Mouse (Mus musculus): ENCODE results near the gene Dusp11. TPM values are rescaled to one million over a fixed set of nuclear protein-coding genes. Genes with fewer than 3 reads are reported as not detected.
A peak's percentile ranks its signal among the peaks of the same experiment; 100 is the strongest.
"Not testable (repeated sequence)": the region's sequence is repeated elsewhere in the genome, so short reads cannot be mapped to it uniquely, and the experiment has no call there.

Dusp11 gene
- polyA plus RNA-seq, 1 experiment from 2014 or later, result 36.9 TPM

DNA sequence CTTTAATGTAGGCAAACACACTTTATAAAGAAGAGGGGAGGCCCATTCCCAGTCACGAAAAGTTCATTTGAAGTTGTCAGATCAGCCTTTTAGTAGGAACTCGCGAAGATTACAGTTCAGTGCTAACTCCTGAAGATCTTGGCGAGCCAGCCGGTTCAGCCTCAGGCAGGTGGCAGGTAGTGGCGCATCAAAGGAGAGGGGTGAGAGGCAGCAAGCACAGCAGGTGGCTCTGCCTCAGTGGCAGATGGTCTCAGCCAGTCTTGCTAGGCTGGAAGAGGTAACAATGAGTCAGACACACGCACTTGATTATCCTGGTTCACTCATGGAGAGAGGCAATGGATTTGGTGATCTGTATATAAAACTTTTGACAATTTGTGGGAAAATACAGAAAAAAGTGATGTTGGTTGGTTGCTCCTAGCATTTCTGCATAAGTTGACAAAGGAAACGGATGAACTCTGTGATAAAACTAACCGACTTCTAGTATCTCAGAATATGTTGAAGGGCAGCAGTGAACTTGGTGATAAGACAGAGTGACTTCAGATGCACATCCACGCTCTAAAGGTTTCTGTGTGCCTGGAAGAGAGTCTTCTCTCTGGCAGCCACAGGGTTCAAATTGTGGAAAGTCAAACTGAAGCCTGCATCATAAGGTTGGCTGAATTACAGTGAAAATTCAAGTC lies 13.6 kb upstream of the Dusp11 start:
- WGBS, result 49% methylated on average over 10 of the region's 10 CpGs
- Histone ChIP-seq H3K4me2 (no peak overlapping the region), H3K27me3 (no peaks in the 10 kb centered on the region), H3K36me3 (no peaks in the 10 kb centered on the region), H3K9ac (no peak overlapping the region), H3K4me3 (no peak overlapping the region), H3K9me3 (replicated peaks) (no peaks in the 10 kb centered on the region; the same call in 1 of the 2 replicates), H3K27ac (no peak overlapping the region), H3K4me1 (replicated peaks) (peaks cover 18% of the 10 kb centered on the region)
- ATAC-seq (replicated peaks; ENCODE audit: insufficient number of reproducible peaks, insufficient read depth, low FRiP score, low read depth), result no peak

DNA sequence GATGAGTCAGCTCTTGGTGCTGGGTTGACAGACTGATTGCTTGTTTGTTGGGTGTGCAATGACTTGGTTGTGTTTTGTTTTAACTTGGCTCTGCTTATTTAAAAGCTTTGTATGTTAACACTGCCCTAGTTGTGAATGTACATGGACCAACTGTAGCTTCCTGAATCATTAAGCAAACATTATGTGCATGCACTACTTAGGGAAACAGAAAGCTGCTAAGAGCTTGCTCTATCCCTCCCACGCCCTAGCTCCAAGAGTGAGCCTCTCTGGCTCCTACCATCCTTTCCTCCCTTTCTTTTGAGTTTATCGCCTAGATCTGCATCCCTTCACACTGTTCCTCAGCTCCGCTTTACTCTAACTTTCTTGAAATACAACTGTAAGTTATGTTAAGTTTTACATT lies 11.9 kb upstream of the Dusp11 start:
- no peak overlapping the region for H3K4me3 ChIP-seq
- no peaks in the 10 kb centered on the region for H3K27me3 ChIP-seq
- H3K4me1 ChIP-seq (replicated peaks), result peaks cover 21% of the 10 kb centered on the region
- no peaks in the 10 kb centered on the region for H3K36me3 ChIP-seq
- H3K9me3 ChIP-seq (replicated peaks), result no peaks in the 10 kb centered on the region
- no peak overlapping the region for H3K9ac ChIP-seq
- WGBS, result 68% methylated on average over 3 of the region's 3 CpGs
- no peak overlapping the region for H3K27ac ChIP-seq
- no peak overlapping the region for H3K4me2 ChIP-seq
- no peak for ATAC-seq (replicated peaks; ENCODE audit: insufficient number of reproducible peaks, insufficient read depth, low FRiP score, low read depth)

GRCm38 (mm10) chr6:85972699-85973098 lies 11.2 kb upstream of the Dusp11 start:
- H3K9me3 ChIP-seq (replicated peaks), result no peaks in the 10 kb centered on the region

GRCm38 (mm10) chr6:85969889-85970288 lies 8.4 kb upstream of the Dusp11 start:
- Histone ChIP-seq H3K4me1 (replicated peaks) (peaks cover 29% of the 10 kb centered on the region), H3K9me3 (replicated peaks) (no peaks in the 10 kb centered on the region), H3K4me2 (no peak overlapping the region), H3K36me3 (no peaks in the 10 kb centered on the region), H3K9ac (no peak overlapping the region), H3K27ac (no peak overlapping the region), H3K27me3 (no peaks in the 10 kb centered on the region), H3K4me3 (no peak overlapping the region)
- ATAC-seq (replicated peaks; ENCODE audit: insufficient number of reproducible peaks, insufficient read depth, low FRiP score, low read depth), result 0 out of 2 replicates have a peak, but pooled peaks have one; percentile 13
- 25% methylated on average over 2 of the region's 2 CpGs for WGBS

More at GRCm38 (mm10) chr6:85972699-85973098, 11.2 kb upstream of the Dusp11 start:
- no peak overlapping the region for H3K4me3 ChIP-seq
- 32% methylated on average over 3 of the region's 3 CpGs for WGBS
- H3K4me1 ChIP-seq (replicated peaks), result peaks cover 21% of the 10 kb centered on the region
- no peak overlapping the region for H3K4me2 ChIP-seq
- H3K27me3 ChIP-seq, result no peaks in the 10 kb centered on the region
- no peak overlapping the region for H3K9ac ChIP-seq
- ATAC-seq (replicated peaks; ENCODE audit: insufficient number of reproducible peaks, insufficient read depth, low FRiP score, low read depth), result no peak
- no peaks in the 10 kb centered on the region for H3K36me3 ChIP-seq
- H3K27ac ChIP-seq, result peak overlapping the region; percentile 66

GRCm38 (mm10) chr6:85966686-85967085 lies 5.2 kb upstream of the Dusp11 start:
- Histone ChIP-seq H3K4me1 (replicated peaks) (peaks cover 16% of the 10 kb centered on the region), H3K9ac (no peak overlapping the region), H3K4me2 (no peak overlapping the region), H3K27ac (no peak overlapping the region), H3K36me3 (no peaks in the 10 kb centered on the region), H3K27me3 (no peaks in the 10 kb centered on the region), H3K9me3 (replicated peaks) (no peaks in the 10 kb centered on the region), H3K4me3 (no peak overlapping the region)
- 77% methylated on average over 4 of the region's 4 CpGs for WGBS
- no peak for ATAC-seq (replicated peaks; ENCODE audit: insufficient number of reproducible peaks, insufficient read depth, low FRiP score, low read depth)

- not testable (repeated sequence) for H3K27me3 ChIP-seq; ATAC-seq (replicated peaks; ENCODE audit: insufficient number of reproducible peaks, insufficient read depth, low FRiP score, low read depth)
Measured at GRCm38 (mm10) chr6:85966081-85966480, 4.6 kb upstream of the Dusp11 start.

DNA sequence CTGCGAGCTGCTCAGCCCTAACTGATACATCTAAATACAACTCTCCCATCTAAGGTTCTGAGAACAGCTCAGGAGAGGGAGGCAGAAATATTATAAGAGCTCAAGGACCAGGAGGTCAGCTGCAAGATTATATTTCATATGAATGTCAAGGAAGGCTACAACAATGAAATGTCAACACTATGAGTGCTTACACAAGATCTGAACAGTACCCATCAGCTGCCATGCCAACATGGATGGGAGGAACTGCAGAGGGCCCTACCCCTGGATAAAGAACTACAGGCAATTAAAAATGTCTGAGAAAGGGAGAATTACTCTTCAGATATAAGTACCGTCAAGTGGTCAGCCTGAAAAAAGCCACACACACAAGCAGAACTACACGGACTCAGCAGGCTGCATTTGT lies 3.9 kb downstream of the Dusp11 start:
- H3K36me3 ChIP-seq, result peaks cover 51% of the 10 kb centered on the region

More at GRCm38 (mm10) chr6:85966081-85966480, 4.6 kb upstream of the Dusp11 start:
- not testable (repeated sequence) for H3K4me2 ChIP-seq; H3K36me3 ChIP-seq; H3K4me3 ChIP-seq; H3K27ac ChIP-seq; H3K9me3 ChIP-seq (replicated peaks); H3K9ac ChIP-seq
- WGBS, result 41% methylated on average over 6 of the region's 6 CpGs
- H3K4me1 ChIP-seq (replicated peaks), result peaks cover 16% of the 10 kb centered on the region

DNA sequence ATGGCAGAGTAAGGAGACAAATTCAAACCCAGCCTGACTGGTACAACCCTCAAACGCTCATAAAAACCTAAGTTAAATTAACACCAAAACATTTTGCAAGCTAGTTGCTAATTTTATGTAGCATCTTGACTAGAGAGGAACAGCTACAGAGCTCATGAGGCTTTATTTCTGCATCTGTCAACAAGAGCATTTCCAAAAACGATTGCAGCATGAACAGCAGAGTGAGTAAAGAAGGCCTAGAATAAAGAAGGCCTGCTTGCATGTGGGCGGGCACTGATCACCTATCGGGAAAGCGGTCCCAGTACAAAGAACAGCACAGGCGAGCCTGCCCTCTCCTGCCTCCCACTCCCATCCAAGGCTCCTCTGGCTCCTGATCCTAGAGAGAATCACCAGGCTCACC lies 12.9 kb downstream of the Dusp11 start:
- Histone ChIP-seq H3K36me3 (peaks cover 94% of the 10 kb centered on the region), H3K27me3 (no peaks in the 10 kb centered on the region), H3K4me1 (replicated peaks) (no peaks in the 10 kb centered on the region), H3K9ac (no peak overlapping the region), H3K9me3 (replicated peaks) (no peaks in the 10 kb centered on the region), H3K4me2 (no peak overlapping the region), H3K4me3 (no peak overlapping the region), H3K27ac (no peak overlapping the region)
- 87% methylated on average over 6 of the region's 6 CpGs for WGBS
- no peak for ATAC-seq (replicated peaks; ENCODE audit: insufficient number of reproducible peaks, insufficient read depth, low FRiP score, low read depth)

More for the DNA sequence above, 3.9 kb downstream of the Dusp11 start:
- H3K9me3 ChIP-seq (replicated peaks), result no peaks in the 10 kb centered on the region
- no peak overlapping the region for H3K9ac ChIP-seq
- ATAC-seq (replicated peaks; ENCODE audit: insufficient number of reproducible peaks, insufficient read depth, low FRiP score, low read depth), result no peak
- H3K27ac ChIP-seq, result no peak overlapping the region
- no peak overlapping the region for H3K4me2 ChIP-seq
- H3K4me3 ChIP-seq, result no peak overlapping the region
- H3K4me1 ChIP-seq (replicated peaks), result peaks cover 10% of the 10 kb centered on the region
- H3K27me3 ChIP-seq, result no peaks in the 10 kb centered on the region
- 81% methylated on average over 3 of the region's 3 CpGs for WGBS

DNA sequence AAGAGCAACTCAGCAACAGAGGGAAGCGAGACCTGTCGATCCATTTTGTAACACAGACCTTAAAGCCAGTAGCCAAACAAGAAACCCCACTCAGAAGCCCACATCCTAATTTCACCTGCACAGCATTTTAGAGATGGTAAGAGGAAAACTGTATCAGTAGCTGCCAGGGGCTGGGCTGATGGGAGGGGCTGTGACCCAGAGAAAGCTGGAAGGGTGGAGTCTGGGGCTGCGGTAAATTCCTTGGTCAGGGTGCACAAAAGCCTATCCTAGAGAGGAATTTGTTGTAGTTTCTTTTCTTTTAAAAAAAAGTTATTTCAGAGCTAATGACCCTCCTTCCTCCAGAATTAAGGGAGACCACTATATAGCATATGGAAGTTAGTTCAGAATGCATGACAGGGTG lies 19.0 kb downstream of the Dusp11 start:
- Histone ChIP-seq H3K4me3 (no peak overlapping the region), H3K9me3 (replicated peaks) (no peaks in the 10 kb centered on the region), H3K27me3 (no peaks in the 10 kb centered on the region), H3K4me1 (replicated peaks) (peaks cover 2% of the 10 kb centered on the region), H3K36me3 (peaks cover 51% of the 10 kb centered on the region), H3K9ac (no peak overlapping the region), H3K4me2 (no peak overlapping the region), H3K27ac (no peak overlapping the region)
- no peak for ATAC-seq (replicated peaks; ENCODE audit: insufficient number of reproducible peaks, insufficient read depth, low FRiP score, low read depth)
- 95% methylated on average over 3 of the region's 3 CpGs for WGBS

- no peak overlapping the region for H3K9ac ChIP-seq
- no peak overlapping the region for H3K4me2 ChIP-seq
- ATAC-seq (replicated peaks; ENCODE audit: insufficient number of reproducible peaks, insufficient read depth, low FRiP score, low read depth), result no peak
- peaks cover 13% of the 10 kb centered on the region for H3K36me3 ChIP-seq
- H3K9me3 ChIP-seq (replicated peaks), result no peaks in the 10 kb centered on the region
- H3K4me3 ChIP-seq, result no peak overlapping the region
- 59% methylated on average over 10 of the region's 10 CpGs for WGBS
- H3K4me1 ChIP-seq (replicated peaks), result peaks cover 12% of the 10 kb centered on the region
- no peaks in the 10 kb centered on the region for H3K27me3 ChIP-seq
- no peak overlapping the region for H3K27ac ChIP-seq
Measured at GRCm38 (mm10) chr6:85938701-85939100, 22.8 kb downstream of the Dusp11 start.

DNA sequence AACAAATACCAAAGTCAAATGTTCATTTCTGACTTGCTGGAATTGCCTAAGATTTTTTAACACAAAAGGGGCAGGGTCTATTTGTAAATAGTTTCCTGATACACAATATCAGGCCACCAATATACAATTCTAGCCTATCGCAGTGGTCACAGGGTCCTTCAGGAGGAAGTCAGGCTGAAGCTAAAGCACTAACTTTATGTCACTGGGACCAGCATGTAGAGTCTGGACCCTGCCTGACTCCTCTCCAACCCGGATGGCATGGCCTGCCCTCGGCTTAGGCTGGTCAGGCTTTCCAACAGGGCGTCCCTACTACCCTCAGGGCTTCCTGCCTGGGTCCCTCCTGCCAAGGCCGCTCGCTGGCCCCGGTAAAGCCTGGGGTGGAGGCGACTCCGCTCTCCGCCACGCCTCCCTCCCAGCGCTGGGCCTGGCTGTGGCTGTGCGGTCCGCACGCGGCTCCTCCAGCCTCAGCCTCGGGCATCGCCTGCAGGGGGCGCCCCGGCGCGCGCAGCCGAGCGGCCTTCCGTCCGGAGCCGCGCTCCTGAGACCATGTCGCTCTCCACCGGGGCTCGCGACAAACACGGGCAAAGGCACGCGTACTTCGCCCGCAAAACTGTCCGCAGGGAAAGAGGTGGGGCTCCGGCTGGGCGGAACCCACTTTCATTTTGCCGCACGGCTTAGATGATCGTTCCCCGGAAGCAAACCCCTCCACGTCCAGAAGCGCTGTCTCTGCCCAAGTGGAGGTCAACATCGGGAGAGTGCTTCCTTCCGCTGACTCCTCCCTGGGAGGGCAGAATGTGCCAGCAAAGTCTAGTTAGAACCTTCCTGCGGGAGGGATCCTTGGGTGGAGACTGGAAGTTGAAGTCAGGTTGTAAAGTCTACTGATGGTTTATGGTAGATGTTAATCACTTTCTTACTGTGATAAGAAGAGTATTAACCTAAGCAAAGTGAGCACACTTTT lies 24.7 kb downstream of the Dusp11 start:
- Histone ChIP-seq H3K4me1 (replicated peaks) (peaks cover 12% of the 10 kb centered on the region), H3K9ac (peak overlapping the region; percentile 63), H3K4me3 (peak overlapping the region; percentile 61), H3K27ac (peak overlapping the region; percentile 84), H3K4me2 (peak overlapping the region; percentile 79)
- WGBS, result under 1% methylated on average over 50 of the region's 50 CpGs
- peak; percentile 95 for ATAC-seq (replicated peaks; ENCODE audit: insufficient number of reproducible peaks, insufficient read depth, low FRiP score, low read depth)
- not testable (repeated sequence) for H3K36me3 ChIP-seq; H3K27me3 ChIP-seq; H3K9me3 ChIP-seq (replicated peaks)
